Mouse (Mus musculus) right cerebral cortex, adult 2 months (tissue): ENCODE data around the gene Kalrn.

Source experiments
- DNase-seq, 2 experiments: peaks; one replicate each; pipeline ENCODE4 v3.0.0; 2021 to 2022; ENCODE audit warnings: low spot score in 2 of 2

The Kalrn gene

DNA sequence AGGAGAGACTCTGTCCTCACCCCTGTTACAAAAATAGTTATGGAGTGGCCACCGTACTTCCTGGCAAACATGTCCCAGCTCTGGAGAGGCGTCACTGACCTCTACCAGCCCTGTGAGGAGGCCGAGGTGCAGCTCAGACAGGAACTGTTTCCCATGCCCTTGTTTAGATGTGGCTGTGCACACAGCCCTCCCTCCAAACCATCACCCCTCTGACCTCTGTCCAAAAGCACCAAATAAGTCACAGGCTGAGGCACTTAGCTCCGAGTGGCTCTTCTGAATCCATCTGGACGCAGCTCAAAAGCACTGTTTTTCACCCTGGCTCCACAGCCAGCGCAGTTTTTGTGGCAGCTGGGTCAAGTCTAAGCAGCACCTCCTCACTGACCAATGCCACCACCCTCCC lies 220.6 kb downstream of the Kalrn start:
- no peak for DNase-seq

DNA sequence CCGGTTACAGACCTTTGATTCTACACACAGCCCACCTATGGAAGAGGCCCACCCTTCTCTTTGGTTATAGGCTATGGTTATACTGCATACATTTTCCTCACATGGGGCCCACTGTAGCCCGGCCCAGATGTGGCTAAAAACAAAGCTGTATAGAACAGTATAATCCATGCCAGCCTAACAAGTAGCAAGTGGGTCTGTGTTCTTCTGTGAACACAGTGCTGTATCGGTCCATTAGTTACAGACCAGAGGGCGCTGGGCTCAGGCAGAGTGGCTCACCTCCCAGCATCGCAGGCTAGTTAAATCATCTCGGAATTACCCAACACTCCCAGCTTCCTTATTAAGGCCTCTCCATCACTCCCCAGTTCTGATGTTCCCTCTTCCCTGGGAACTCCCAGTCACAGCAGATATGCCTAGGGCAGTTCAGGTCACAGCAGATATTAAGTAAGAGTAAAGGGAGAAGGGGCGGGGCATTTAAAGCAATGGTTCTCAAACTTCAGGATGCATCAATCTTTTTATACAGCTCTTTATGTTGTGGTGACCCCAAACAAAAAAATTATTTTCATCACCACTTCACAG lies 221.7 kb downstream of the Kalrn start:
- no peak for DNase-seq

DNA sequence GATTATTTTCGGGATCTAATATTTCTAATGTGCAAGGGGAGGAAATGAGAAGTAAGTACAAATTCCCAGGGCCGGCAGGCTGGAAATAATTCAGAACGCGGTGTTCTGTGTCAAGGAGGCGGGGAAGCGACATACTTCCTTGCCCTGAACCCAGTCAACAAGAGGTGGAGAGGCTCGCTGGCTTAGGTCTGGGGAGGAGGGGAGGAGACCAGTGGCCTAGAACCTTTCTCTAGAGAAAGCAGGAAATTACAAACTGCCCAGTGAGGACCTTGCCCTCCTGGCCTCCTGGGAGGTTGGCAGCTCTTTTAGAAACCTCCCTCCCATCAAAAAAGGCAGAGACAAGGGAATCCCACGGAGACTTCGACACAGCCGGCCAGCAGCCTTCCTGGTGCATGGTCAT lies 225.8 kb downstream of the Kalrn start:
- DNase-seq: no peak

DNA sequence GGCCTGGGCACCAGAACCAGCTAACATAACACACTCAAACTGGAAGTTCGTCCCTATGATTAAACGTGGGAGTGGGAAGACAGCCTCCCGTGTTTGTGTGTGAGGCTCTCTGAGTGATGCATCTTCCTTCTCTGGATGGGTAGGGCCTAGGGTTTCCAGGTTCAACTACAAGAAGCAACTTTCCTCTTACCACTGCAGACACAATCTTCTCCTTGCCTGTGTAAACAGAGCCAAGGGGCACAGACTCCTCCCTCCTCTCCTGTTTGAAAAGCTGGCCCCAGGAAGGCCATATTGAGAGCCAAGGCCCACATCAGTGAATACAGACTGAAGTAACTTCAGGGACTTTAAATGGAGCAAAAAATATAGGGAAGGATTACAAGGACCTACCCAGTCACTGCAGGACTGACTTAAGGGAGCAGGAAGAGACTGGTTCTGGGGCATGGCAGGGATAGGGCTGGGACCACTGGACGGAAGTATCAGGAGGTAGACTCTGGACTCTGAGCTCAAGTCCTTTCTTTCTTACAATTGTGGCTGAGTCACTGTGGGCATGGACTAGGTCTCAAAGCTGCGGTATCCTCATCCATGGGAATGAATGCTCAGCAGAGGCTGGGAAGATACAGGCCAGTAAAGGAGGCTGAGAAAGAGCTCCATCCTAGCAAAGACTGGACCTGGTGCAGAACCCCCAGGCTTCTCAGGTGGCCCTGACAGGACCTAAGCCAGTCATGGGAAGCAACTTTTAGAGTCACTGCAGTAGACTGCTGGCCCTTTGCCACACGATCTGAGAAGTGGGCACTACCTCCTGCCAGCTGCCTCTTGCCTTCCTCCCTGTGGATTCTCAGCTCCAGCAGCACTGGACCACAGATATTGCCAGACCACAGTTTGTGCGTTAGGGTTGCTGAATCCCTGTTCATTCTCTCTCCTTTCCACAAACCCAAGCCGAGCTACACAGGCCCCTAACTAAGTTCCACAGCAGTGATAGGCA lies 228.1 kb downstream of the Kalrn start:
- DNase-seq: no peak

DNA sequence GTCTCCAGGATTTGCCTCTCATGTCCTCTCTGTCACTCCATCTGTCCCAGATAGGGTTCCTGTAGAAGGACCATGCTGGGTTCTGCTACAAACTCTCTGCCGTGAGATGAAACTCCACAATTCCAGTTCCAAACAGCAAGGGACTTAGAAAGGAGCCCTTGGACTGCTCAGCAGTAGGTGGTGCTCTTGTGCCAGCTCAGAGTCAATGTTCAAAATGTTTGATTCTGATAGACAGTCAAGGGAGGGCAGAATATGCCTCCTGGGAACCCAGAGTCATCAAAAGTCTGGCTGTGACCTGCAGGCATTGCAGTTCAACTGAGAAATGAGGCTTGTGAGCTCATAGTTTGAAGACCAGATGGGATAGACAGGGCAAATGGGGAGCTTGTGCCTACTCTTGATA lies 229.4 kb downstream of the Kalrn start:
- DNase-seq: peak; percentile 59 to 66

DNA sequence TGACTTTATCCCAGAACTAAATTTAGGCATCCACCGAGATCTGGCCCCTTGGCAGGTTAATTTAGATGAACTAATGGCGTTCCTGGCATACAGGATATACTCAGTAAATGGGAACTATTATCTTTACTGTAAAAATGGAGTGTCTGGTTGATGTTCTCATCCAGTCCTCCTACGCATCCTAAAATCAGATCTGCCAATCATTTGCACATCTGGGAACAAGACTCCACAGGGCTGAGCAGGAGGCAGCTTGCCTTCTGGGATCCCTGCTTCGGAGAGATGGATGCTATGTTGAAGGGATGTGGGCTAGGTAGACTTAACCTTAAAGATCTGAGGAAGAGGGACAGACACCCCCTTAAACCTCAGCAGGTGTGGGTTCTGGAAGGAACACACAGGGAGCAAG lies 230.2 kb downstream of the Kalrn start:
- DNase-seq: no peak

DNA sequence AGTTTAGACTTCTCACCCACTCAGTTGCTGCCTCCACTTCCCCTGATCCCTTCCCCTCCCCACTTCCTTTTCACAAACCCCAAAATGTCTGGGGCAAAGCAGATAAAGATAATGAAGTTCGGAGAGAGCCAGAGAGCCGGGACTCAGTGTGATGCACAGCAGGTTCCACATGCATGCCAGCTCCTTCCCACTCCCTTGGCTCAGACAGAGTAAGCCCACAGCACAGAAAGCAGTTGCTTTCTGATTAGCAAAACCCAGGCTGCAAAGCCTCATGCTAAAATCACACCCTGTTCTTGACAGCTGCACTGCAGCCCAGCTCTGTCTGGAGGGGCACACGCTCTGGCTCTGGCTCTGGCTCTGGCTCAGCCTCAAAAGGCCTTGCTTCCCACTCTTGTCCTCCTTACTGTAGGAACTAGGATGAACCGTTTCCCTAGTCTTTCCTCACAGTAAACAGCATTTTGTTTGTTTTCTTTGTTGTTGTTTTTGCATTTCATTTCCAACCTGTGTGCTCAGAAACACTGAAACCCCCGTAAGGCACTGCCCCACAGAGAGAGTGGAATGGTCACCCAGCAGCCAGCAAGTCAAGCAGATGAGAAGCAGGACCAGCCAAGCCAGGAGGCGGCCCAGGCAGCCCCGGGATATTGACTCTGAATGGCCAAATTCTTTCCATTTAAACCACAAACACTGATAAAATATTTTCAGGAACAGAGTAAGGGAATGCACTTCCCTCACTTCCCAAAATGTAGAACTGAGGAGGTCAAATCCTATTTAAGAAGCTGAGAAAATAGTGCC lies 230.8 kb downstream of the Kalrn start:
- peak; percentile 73 to 76 for DNase-seq

DNA sequence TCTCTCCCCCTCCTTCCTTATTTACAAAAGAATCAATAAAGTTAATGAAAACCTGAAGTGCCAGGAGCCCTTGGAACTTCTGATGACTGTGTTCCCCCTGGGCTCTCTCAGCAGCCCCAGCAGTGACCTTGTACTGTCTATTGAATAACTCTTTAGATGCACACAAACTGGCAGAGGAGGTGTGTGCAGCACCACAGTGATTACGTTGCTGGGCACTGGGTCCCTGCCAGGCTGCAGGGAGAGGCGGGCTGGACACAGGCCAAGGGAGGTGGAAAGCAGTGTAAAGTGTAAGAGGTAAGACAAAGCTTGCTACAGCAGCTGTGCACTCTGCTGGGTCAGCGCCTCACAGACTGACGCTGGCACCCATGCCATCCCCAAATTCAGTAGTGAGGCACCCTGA lies 238.4 kb downstream of the Kalrn start:
- DNase-seq: peak in 1 of 2 experiments; percentile 46

DNA sequence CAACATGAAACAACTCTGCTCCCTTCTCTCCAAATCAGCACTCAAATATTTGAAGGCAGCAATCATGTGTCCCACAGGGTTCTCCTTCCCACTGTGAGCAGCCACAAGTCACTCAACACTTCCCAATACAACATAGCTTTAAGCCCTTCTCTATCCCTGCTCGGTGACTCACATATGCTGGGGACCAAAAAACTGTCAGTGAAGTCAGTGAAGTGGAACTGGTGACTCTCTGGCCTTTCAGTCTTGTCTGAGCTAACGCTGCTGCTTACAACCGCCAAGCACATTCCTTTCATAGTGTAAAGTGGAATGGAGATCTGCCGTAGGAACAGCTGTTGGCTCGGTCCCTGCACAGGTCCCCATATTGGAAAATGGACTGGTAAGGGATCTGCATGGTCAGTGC lies 241.7 kb downstream of the Kalrn start:
- no peak for DNase-seq

DNA sequence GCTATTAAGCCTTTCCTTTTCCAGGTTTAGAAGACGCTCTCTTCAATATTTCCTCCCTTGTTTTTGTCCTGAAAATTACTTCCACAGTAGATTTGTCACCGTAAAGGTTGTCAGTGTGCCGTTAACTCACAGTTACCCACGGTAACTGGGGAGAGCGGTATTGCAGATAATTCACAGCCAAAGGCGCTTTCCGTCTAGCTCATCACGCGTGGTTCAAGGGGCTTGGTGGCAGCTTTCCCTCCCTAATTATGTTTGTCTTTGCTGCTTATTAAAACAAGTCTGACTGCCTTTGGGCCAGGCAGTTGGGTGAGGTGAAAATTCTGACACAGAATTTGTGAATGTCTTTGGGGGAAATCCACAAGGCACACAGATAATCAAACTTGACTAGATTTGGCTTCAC lies 243.5 kb downstream of the Kalrn start:
- no peak for DNase-seq

DNA sequence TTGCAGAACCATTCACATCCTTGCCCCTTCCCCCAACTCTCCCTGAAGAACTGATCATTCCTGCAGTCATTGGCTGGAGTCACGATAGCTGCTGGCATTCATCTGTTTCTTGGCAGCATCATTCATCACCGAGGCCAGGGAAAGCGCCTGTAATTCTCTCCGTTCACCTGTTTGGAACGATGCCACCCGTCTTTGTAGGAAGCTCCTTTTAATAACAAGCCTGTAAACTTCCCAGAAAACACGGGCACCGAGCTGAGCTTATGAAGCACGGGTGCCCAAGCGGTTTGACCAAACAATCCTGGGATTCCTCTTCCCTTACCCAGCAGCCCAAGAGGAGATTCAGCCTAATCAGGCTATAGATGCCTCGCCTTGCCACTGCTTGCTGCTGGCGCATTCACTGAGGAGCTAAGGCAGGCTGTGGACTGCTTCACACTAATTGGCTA lies 243.9 kb downstream of the Kalrn start:
- DNase-seq: peak in 1 of 2 experiments; percentile 43

DNA sequence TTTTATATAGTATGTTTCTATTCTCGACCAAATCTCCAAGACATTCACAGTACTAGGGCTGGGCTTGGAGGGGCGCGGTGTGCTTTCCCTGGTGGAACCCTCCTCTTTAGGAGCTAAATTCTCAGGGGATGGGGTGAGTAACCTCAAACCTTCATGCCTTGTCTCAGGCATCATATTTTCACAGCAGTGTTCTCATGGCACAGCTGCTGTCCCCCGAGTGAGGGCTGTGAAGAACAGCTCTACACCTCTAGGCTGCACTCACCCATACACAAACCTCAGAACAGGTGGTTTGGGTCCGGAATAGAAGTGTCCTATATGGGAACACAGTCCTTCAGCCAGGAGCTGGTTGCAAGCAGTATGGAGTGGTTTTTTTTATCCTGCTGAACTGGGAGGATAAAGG lies 245.4 kb downstream of the Kalrn start:
- DNase-seq: no peak

DNA sequence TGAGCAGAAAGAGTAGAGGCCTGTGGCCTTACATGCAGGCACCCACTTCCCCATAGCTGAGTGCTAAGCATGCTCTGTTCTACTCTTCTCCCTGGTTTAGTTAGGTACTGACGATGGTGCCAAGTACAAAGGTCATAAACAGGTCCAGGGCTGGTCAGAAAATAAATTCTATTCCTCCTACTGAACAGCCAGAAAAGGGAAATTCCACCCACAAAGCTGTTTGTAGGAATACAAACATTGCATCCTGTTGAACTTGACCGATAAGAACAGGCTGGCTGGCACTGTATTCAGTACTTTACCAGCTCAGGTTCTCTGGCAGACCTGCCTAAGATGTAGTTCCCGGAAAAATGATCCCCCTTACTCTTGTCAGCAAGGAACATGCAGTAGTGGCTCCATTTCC lies 247.5 kb downstream of the Kalrn start:
- DNase-seq: no peak

DNA sequence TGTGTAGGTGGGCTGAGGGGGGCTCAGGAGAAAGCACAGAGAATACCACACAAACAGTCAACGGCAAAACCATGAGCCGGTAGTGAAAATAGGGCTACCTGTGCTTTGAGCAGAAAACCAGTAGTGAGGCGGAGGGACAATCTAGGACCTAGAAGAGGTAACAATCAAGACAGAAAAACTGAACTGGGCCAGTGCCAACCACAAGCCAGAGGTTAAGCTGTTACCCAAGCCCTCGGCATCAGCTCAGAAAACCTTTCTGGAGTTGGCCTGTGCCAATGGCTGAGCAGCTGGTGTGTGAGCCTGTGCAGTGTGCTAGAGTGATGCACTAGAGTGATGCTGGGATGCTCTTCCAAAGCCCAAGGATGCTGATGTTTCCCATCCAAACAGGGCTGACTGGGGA lies 248.2 kb downstream of the Kalrn start:
- DNase-seq: no peak

DNA sequence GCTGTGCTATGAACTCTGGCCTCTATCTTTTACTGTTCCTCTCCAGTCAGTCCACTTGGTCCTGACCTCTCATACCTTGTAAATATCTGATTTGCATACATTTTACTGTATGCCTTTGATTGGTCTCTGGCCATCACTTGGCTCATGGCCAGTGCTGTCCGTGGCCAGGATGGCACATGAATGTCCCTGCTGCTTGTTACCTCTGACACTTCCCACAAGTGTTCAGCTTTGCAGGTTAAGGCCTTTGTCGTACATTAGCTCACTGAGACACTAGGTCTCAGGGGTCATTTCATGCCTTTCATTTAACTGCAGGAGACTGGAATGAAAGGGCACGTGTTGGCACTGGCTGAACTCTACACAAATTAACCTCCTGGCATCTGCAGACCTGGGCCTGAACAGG lies 248.6 kb downstream of the Kalrn start:
- no peak for DNase-seq

DNA sequence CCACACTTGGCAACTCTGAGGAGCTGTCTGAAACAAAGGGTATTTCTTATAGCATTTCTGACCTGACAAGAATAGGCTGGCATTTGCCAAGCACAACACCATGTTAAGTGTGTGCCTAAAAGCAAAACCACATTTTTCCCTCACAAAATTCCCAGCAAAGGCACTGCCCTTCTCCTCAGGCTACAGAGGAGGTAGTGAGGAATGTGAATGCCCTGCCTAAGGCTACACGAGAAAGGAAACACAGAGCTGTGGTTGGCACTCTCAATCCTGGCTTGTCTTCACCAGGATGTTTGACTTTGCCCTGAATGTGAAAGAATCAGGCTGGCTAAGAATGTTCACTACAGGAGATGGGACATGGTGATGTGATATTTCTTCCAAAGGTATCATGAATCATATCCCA lies 249.8 kb downstream of the Kalrn start:
- DNase-seq: no peak

DNA sequence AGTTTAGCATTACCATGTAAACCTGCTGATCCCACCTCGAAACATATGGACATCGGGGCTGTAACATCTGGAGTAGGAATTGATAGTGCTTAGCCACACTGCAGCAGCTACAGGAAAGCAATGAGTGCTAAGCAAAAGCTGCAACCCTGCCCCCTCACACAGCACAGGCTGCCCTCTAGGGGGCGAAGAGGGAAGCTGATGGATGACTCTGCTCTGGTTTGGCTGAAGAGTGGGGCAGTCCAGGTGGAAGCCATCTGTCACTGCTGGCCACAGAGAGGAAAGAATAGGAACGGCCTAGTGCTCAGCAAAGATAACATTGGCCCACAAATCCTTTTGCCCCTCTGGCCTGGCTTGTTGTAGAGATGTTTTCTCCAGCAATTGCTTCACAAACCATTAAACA lies 250.8 kb downstream of the Kalrn start:
- DNase-seq: peak in 1 of 2 experiments; percentile 56

DNA sequence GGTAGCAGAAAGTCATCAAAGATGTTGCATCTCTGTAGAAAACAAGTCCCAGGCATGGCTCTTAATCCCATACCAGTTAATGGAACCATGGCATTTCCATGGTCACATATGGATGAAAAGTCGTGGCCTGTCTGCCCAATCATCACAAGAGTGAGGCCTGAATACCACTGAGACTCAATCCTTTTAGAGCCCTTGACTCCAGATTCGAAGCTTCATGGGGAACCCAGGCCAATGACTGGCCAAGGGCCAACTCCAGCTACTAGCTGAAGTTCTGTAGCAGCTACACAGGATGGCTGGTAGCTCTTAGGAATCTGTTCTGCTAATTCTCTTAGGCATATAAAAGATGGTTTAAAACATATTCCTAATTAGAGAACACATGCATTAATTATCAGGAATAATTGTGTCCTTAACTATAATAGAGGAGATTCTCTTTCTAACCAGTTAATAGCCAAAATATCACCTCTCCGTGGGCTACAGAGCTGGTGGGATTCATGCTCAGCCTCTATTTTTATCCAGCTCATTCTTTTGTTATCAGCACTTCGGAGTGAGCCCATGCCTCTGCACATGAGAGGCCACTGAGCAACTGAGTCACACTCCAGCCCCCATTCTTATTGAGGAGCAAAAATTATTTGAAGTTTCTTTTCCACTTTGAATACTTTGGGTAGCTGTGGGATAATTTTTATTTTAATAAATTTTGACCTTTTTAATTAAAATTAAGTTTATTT lies 252.1 kb downstream of the Kalrn start:
- DNase-seq: no peak

DNA sequence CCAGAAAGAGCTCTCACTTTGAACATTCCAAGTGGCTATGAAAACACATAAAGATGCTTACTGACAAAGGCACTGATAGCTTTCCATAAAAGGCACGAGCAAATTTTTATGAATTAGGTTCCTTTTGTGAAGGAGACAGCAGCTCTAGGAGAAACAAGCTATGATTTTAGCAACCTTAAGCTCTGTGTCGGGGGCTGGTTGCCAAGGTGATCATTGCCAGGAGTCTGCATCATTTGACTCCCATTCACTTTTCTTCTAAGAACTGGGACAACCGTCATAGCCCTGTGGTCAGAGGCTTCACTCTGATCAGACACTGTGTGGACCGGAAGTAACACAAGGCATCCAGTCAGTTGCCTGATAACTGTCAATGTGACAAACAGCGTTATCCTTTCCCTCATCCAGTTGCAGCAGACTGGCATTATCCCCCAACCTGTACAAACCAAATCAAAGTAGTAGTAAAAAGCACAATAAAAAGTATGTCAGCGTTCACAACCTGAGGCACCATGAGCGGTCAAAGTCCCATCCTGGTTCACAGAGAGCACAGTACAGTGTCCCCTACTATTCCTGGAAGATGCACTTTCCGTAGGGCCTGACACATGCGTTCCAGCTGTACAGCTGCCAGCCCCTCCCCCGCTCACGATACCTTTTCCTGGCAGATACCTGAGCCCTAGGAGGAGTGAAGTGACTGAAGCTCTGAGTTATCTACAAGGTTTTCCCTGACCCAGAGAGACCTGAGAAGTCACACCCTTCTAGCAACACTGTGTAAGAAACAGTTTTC lies 253.1 kb downstream of the Kalrn start:
- peak; percentile 56 to 63 for DNase-seq

DNA sequence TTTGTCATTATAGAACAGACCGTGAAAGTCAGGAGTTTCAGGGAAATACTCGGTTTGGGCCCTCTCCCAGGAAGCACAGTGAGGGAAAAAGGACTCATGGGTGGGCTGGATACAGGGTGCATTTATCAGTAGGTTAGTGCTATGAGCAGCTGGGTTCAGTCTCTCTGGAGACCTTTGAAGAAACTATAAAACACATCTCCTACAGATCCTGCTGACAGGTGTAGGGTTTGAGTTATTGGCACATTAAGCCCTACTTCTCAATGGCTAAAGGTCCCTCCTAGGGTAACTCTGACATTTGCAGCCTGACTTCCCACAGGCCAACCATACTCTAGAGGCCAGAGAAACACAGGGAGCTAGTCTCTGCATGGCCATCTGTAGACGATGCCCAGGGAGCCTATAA lies 256.2 kb downstream of the Kalrn start:
- no peak for DNase-seq

DNA sequence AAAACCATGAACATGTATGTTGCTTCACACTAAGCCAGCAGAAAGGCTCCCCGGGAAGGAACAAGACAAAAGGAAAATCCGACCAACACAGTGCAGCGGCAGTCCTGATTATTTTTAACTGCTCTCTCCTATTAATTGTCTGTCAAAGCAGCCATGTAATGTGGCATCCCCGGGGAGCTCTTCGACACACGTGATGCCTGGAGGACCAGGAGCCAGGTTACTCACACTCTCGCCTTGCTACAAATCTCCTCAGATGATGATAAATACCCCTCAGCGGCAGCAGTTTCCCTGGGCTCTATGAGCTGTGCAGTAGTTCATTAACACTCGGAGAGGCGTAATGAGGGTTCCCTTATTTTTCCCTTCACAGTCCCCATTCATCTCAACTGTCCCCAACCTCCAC lies 257.1 kb downstream of the Kalrn start:
- DNase-seq: no peak
